Mouse (Mus musculus): ENCODE measurements around the gene Ttll5. TPM values are rescaled to one million over a fixed set of nuclear protein-coding genes. Genes with fewer than 3 reads are reported as not detected.

Ttll5 gene
- polyA plus RNA-seq, 1 experiment from 2014 or later = 13.9 TPM

GRCm38 (mm10) chr12:85992013-85992837 lies 167.8 kb downstream of the Ttll5 start:
- H3K4me1 ChIP-seq = peaks cover 9% of the 10 kb centered on the region; the same call in 1 of the 2 replicates
- H3K4me2 ChIP-seq = no peak overlapping the region
- no peaks in the 10 kb centered on the region for H3K9me3 ChIP-seq
- no peak for ATAC-seq (ENCODE audit: borderline replicate concordance, extremely low read depth, low FRiP score, low TSS enrichment)
- WGBS = 48% methylated on average over 7 of the region's 7 CpGs
- H3K9ac ChIP-seq = no peak overlapping the region
- H3K4me3 ChIP-seq = no peak overlapping the region
- H3K27me3 ChIP-seq = no peaks in the 10 kb centered on the region
- H3K27ac ChIP-seq = no peak overlapping the region
- H3K36me3 ChIP-seq = 0 out of 2 replicates have a peak, but pooled peaks cover 2% of the 10 kb centered on the region

- Histone ChIP-seq H3K4me1 (peaks cover 7% of the 10 kb centered on the region; the same call in 1 of the 2 replicates), H3K27ac (no peak overlapping the region), H3K9ac (no peak overlapping the region), H3K27me3 (no peaks in the 10 kb centered on the region), H3K4me2 (no peak overlapping the region), H3K4me3 (no peak overlapping the region), H3K36me3 (0 out of 2 replicates have a peak, but pooled peaks cover 2% of the 10 kb centered on the region), H3K9me3 (no peaks in the 10 kb centered on the region)
- 88% methylated on average over 2 of the region's 2 CpGs for WGBS
- no peak for ATAC-seq (ENCODE audit: borderline replicate concordance, extremely low read depth, low FRiP score, low TSS enrichment)
Observed at GRCm38 (mm10) chr12:85992838-85993234, 168.4 kb downstream of the Ttll5 start.

- WGBS = 72% methylated on average over 5 of the region's 5 CpGs
- H3K9ac ChIP-seq = no peak overlapping the region
- H3K4me3 ChIP-seq = no peak overlapping the region
- H3K27ac ChIP-seq = no peak overlapping the region
- H3K36me3 ChIP-seq = 0 out of 2 replicates have a peak, but pooled peaks cover 2% of the 10 kb centered on the region
- H3K9me3 ChIP-seq = no peaks in the 10 kb centered on the region
- no peak for ATAC-seq (ENCODE audit: borderline replicate concordance, extremely low read depth, low FRiP score, low TSS enrichment)
- H3K4me1 ChIP-seq = peaks cover 3% of the 10 kb centered on the region; the same call in 1 of the 2 replicates
- H3K4me2 ChIP-seq = no peak overlapping the region
- H3K27me3 ChIP-seq = no peaks in the 10 kb centered on the region
Observed at GRCm38 (mm10) chr12:85993790-85994360, 169.4 kb downstream of the Ttll5 start.

GRCm38 (mm10) chr12:86000641-86001073 lies 176.2 kb downstream of the Ttll5 start:
- 16% methylated on average over 9 of the region's 9 CpGs for WGBS
- H3K9me3 ChIP-seq = no peaks in the 10 kb centered on the region
- 0 out of 2 replicates have a peak overlapping the region, but pooled peaks have one; percentile 3 for H3K9ac ChIP-seq
- 0 out of 2 replicates have a peak overlapping the region, but pooled peaks have one; percentile 12 for H3K4me2 ChIP-seq
- no peaks in the 10 kb centered on the region for H3K27me3 ChIP-seq
- H3K4me1 ChIP-seq = peaks cover 21% of the 10 kb centered on the region
- no peak overlapping the region for H3K4me3 ChIP-seq
- peak overlapping the region; percentile 83 for H3K27ac ChIP-seq
- 0 out of 2 replicates have a peak, but pooled peaks cover 2% of the 10 kb centered on the region for H3K36me3 ChIP-seq
- ATAC-seq (ENCODE audit: borderline replicate concordance, extremely low read depth, low FRiP score, low TSS enrichment) = peak; percentile 83

GRCm38 (mm10) chr12:86001120-86001655 lies 176.7 kb downstream of the Ttll5 start:
- 23% methylated on average over 7 of the region's 7 CpGs for WGBS
- Histone ChIP-seq H3K27me3 (no peaks in the 10 kb centered on the region), H3K4me2 (no peak overlapping the region), H3K4me1 (peaks cover 21% of the 10 kb centered on the region), H3K4me3 (no peak overlapping the region), H3K36me3 (0 out of 2 replicates have a peak, but pooled peaks cover 2% of the 10 kb centered on the region), H3K27ac (peak overlapping the region; percentile 83), H3K9me3 (no peaks in the 10 kb centered on the region), H3K9ac (0 out of 2 replicates have a peak overlapping the region, but pooled peaks have one; percentile 3)
- ATAC-seq (ENCODE audit: borderline replicate concordance, extremely low read depth, low FRiP score, low TSS enrichment) = peak; percentile 47; the same call in 1 of the 2 replicates

GRCm38 (mm10) chr12:86004627-86005026 lies 180.2 kb downstream of the Ttll5 start:
- 93% methylated on average over 3 of the region's 3 CpGs for WGBS
- no peak overlapping the region for H3K27ac ChIP-seq
- H3K27me3 ChIP-seq = no peaks in the 10 kb centered on the region
- no peak overlapping the region for H3K4me3 ChIP-seq
- no peak overlapping the region for H3K9ac ChIP-seq
- no peaks in the 10 kb centered on the region for H3K36me3 ChIP-seq
- no peak for ATAC-seq (ENCODE audit: borderline replicate concordance, extremely low read depth, low FRiP score, low TSS enrichment)
- peaks cover 43% of the 10 kb centered on the region for H3K4me1 ChIP-seq
- H3K4me2 ChIP-seq = no peak overlapping the region
- no peaks in the 10 kb centered on the region for H3K9me3 ChIP-seq

- Histone ChIP-seq H3K27me3 (no peaks in the 10 kb centered on the region), H3K36me3 (no peaks in the 10 kb centered on the region), H3K4me3 (no peak overlapping the region), H3K9me3 (no peaks in the 10 kb centered on the region), H3K27ac (peak overlapping the region; percentile 34), H3K4me2 (no peak overlapping the region), H3K9ac (no peak overlapping the region), H3K4me1 (peaks cover 27% of the 10 kb centered on the region)
- ATAC-seq (ENCODE audit: borderline replicate concordance, extremely low read depth, low FRiP score, low TSS enrichment) = no peak
- WGBS = 27% methylated on average over 3 of the region's 3 CpGs
Observed at GRCm38 (mm10) chr12:86007377-86007776, 182.9 kb downstream of the Ttll5 start.

GRCm38 (mm10) chr12:86010656-86011055 lies 186.2 kb downstream of the Ttll5 start:
- no peak overlapping the region for H3K9ac ChIP-seq
- no peak overlapping the region for H3K4me3 ChIP-seq
- no peak for ATAC-seq (ENCODE audit: borderline replicate concordance, extremely low read depth, low FRiP score, low TSS enrichment)
- no peak overlapping the region for H3K27ac ChIP-seq
- WGBS = 63% methylated on average over 5 of the region's 5 CpGs
- H3K4me1 ChIP-seq = peaks cover 22% of the 10 kb centered on the region
- no peaks in the 10 kb centered on the region for H3K27me3 ChIP-seq
- H3K4me2 ChIP-seq = no peak overlapping the region
- H3K36me3 ChIP-seq = no peaks in the 10 kb centered on the region
- H3K9me3 ChIP-seq = no peaks in the 10 kb centered on the region

- Histone ChIP-seq H3K4me3 (no peak overlapping the region), H3K27ac (no peak overlapping the region; the same call in 1 of the 2 replicates), H3K36me3 (no peaks in the 10 kb centered on the region), H3K9me3 (no peaks in the 10 kb centered on the region), H3K27me3 (no peaks in the 10 kb centered on the region), H3K9ac (no peak overlapping the region), H3K4me1 (peaks cover 20% of the 10 kb centered on the region), H3K4me2 (no peak overlapping the region)
- WGBS = 56% methylated on average over 2 of the region's 2 CpGs
- no peak for ATAC-seq (ENCODE audit: borderline replicate concordance, extremely low read depth, low FRiP score, low TSS enrichment)
Observed at GRCm38 (mm10) chr12:86012195-86012594, 187.7 kb downstream of the Ttll5 start.

GRCm38 (mm10) chr12:86014174-86014573 lies 189.7 kb downstream of the Ttll5 start:
- Histone ChIP-seq H3K4me3 (no peak overlapping the region), H3K36me3 (no peaks in the 10 kb centered on the region), H3K9me3 (no peaks in the 10 kb centered on the region), H3K27ac (no peak overlapping the region), H3K4me2 (no peak overlapping the region), H3K9ac (no peak overlapping the region), H3K4me1 (0 out of 2 replicates have a peak, but pooled peaks cover 5% of the 10 kb centered on the region), H3K27me3 (no peaks in the 10 kb centered on the region)
- 82% methylated on average over 2 of the region's 2 CpGs for WGBS
- ATAC-seq (ENCODE audit: borderline replicate concordance, extremely low read depth, low FRiP score, low TSS enrichment) = no peak

- H3K36me3 ChIP-seq = no peaks in the 10 kb centered on the region
- 0 out of 2 replicates have a peak, but pooled peaks cover 5% of the 10 kb centered on the region for H3K4me1 ChIP-seq
- no peak for ATAC-seq (ENCODE audit: borderline replicate concordance, extremely low read depth, low FRiP score, low TSS enrichment)
- no peak overlapping the region for H3K9ac ChIP-seq
- H3K27ac ChIP-seq = no peak overlapping the region
- no peaks in the 10 kb centered on the region for H3K27me3 ChIP-seq
- WGBS = 83% methylated on average over 3 of the region's 3 CpGs
- H3K4me2 ChIP-seq = no peak overlapping the region
- H3K4me3 ChIP-seq = no peak overlapping the region
- no peaks in the 10 kb centered on the region for H3K9me3 ChIP-seq
Observed at GRCm38 (mm10) chr12:86014621-86015020, 190.2 kb downstream of the Ttll5 start.
